Mouse (Mus musculus): Measurements from ENCODE around the gene Ebi3. TPM values are rescaled to one million over a fixed set of nuclear protein-coding genes. Genes with fewer than 3 reads are reported as not detected.

Ebi3 gene
- polyA plus RNA-seq, 1 experiment from 2014 or later: 8.1 TPM

Other genes with a start within 250 kb of the Ebi3 start
- gene Pot1b, start 240.0 kb upstream of the Ebi3 start, polyA plus RNA-seq (2014; fragmentation: Nextera tagmentation; extraction: Ambion mirVana): 4.0 and 4.8 TPM in 2 replicates
- gene Adgre4, start 202.7 kb upstream of the Ebi3 start, polyA plus RNA-seq (2014; fragmentation: Nextera tagmentation; extraction: Ambion mirVana): 0.12 and 0.16 TPM in 2 replicates
- 11.3 TPM in 2 replicates for gene Zfp119a, start 73.7 kb upstream of the Ebi3 start, polyA plus RNA-seq (2014; fragmentation: Nextera tagmentation; extraction: Ambion mirVana)
- 14.0 and 16.1 TPM in 2 replicates for gene Zfp959, start 60.5 kb upstream of the Ebi3 start, polyA plus RNA-seq (2014; fragmentation: Nextera tagmentation; extraction: Ambion mirVana)
- gene Zfp119b, start 3.1 kb upstream of the Ebi3 start, polyA plus RNA-seq (2014; fragmentation: Nextera tagmentation; extraction: Ambion mirVana): 9.4 and 10.5 TPM in 2 replicates
- 15.9 and 18.1 TPM in 2 replicates for gene Yju2, start 6.5 kb downstream of the Ebi3 start, polyA plus RNA-seq (2014; fragmentation: Nextera tagmentation; extraction: Ambion mirVana)
- 149 and 167 TPM in 2 replicates for gene Shd, start 17.8 kb downstream of the Ebi3 start, polyA plus RNA-seq (2014; fragmentation: Nextera tagmentation; extraction: Ambion mirVana)
- gene Fsd1, start 33.9 kb downstream of the Ebi3 start, polyA plus RNA-seq (2014; fragmentation: Nextera tagmentation; extraction: Ambion mirVana): 167 and 175 TPM in 2 replicates
- 5.6 and 6.0 TPM in 2 replicates for gene Stap2, start 52.9 kb downstream of the Ebi3 start, polyA plus RNA-seq (2014; fragmentation: Nextera tagmentation; extraction: Ambion mirVana)
- 146 and 151 TPM in 2 replicates for gene Mpnd, start 53.1 kb downstream of the Ebi3 start, polyA plus RNA-seq (2014; fragmentation: Nextera tagmentation; extraction: Ambion mirVana)
- 91.1 and 94.1 TPM in 2 replicates for gene Sh3gl1, start 84.0 kb downstream of the Ebi3 start, polyA plus RNA-seq (2014; fragmentation: Nextera tagmentation; extraction: Ambion mirVana)
- gene Chaf1a, start 87.8 kb downstream of the Ebi3 start, polyA plus RNA-seq (2014; fragmentation: Nextera tagmentation; extraction: Ambion mirVana): 3.1 and 3.6 TPM in 2 replicates
- gene Ubxn6, start 122.4 kb downstream of the Ebi3 start, polyA plus RNA-seq (2014; fragmentation: Nextera tagmentation; extraction: Ambion mirVana): 72.0 and 75.6 TPM in 2 replicates
- gene Hdgfl2, start 127.0 kb downstream of the Ebi3 start, polyA plus RNA-seq (2014; fragmentation: Nextera tagmentation; extraction: Ambion mirVana): 95.0 and 98.1 TPM in 2 replicates
- 0.12 and 0.20 TPM in 2 replicates for gene Plin4, start 157.2 kb downstream of the Ebi3 start, polyA plus RNA-seq (2014; fragmentation: Nextera tagmentation; extraction: Ambion mirVana)
- gene Plin5, start 165.0 kb downstream of the Ebi3 start, polyA plus RNA-seq (2014; fragmentation: Nextera tagmentation; extraction: Ambion mirVana): 1.9 and 2.1 TPM in 2 replicates
- gene Lrg1, start 169.4 kb downstream of the Ebi3 start, polyA plus RNA-seq (2014; fragmentation: Nextera tagmentation; extraction: Ambion mirVana): 0.19 and 0.20 TPM in 2 replicates
- gene Sema6b, start 187.7 kb downstream of the Ebi3 start, polyA plus RNA-seq (2014; fragmentation: Nextera tagmentation; extraction: Ambion mirVana): 18.3 and 20.5 TPM in 2 replicates
- gene Tnfaip8l1, start 209.8 kb downstream of the Ebi3 start, polyA plus RNA-seq (2014; fragmentation: Nextera tagmentation; extraction: Ambion mirVana): 8.4 and 9.9 TPM in 2 replicates
- gene Mydgf, start 231.3 kb downstream of the Ebi3 start, polyA plus RNA-seq (2014; fragmentation: Nextera tagmentation; extraction: Ambion mirVana): 67.8 and 70.8 TPM in 2 replicates